Mouse (Mus musculus) neural tube, embryonic 14.5 days (tissue): ENCODE data around the gene Crygd. TPM values are rescaled to one million over a fixed set of nuclear protein-coding genes. Genes with fewer than 3 reads are reported as not detected.

Experiments
- ATAC-seq: fragments of 200-750 bp; cut with Nextera tagmentation; 2 replicates; pipeline ENCODE4 v1.8.0; 2017; ENCODE audit warnings: low read depth, mild to moderate bottlenecking, moderate TSS enrichment, moderate library complexity
- H3K27ac ChIP-seq: fragments of 300-500 bp; sonication (generic); 2 replicates; pipeline ENCODE4 v1.5.1; 2014; ENCODE audit warnings: low read depth, mild to moderate bottlenecking, control low read depth, low read length, moderate library complexity, mixed read lengths
- H3K27me3 ChIP-seq: fragments of 300-500 bp; sonication (generic); 2 replicates; pipeline ENCODE4 v1.6.1; 2014; ENCODE audit warnings: low read length; ENCODE audit not compliant: control insufficient read depth, insufficient read depth
- H3K36me3 ChIP-seq: fragments of 300-500 bp; sonication (generic); 2 replicates; pipeline ENCODE4 v1.6.1; 2014; ENCODE audit warnings: low read length, mixed read lengths; ENCODE audit not compliant: control insufficient read depth, insufficient read depth
- H3K4me1 ChIP-seq: fragments of 300-500 bp; sonication (generic); 2 replicates; pipeline ENCODE4 v1.6.1; 2014; ENCODE audit warnings: low read length; ENCODE audit not compliant: control insufficient read depth, insufficient read depth
- H3K4me2 ChIP-seq: fragments of 300-500 bp; sonication (generic); 2 replicates; pipeline ENCODE4 v1.6.1; 2014; ENCODE audit warnings: mild to moderate bottlenecking, low read depth, low read length, control low read depth
- H3K4me3 ChIP-seq: fragments of 300-500 bp; sonication (generic); 2 replicates; pipeline ENCODE4 v1.5.1; 2014; ENCODE audit warnings: low read depth, low read length, control low read depth, mixed read lengths
- H3K9ac ChIP-seq: fragments of 300-500 bp; sonication (generic); replicated peaks from 2 replicates; pipeline ENCODE4 v1.6.1; 2014; ENCODE audit warnings: low read depth, mild to moderate bottlenecking, control low read depth, low read length, mixed read lengths
- H3K9me3 ChIP-seq: fragments of 300-500 bp; sonication (generic); 2 replicates; pipeline ENCODE4 v1.6.1; 2016; ENCODE audit warnings: low read length; ENCODE audit not compliant: control insufficient read depth
- WGBS: fragments of 180-500 bp; shearing (Covaris S2); extraction: QIAGEN DNeasy Blood & Tissue Kit; methylation state at CpG from one replicate; pipeline ENCODE4 v1.1.7; 2014; 5-methylcytosine and 5-hydroxymethylcytosine counted together
- polyA plus RNA-seq: library from polyadenylated mRNA; unstranded; fragments of >200 nt; fragmentation: Nextera tagmentation; extraction: Ambion mirVana; gene quantifications from 2 replicates; pipeline ENCODE4 v1.2.1, GENCODE M21; 2014

Crygd gene
- polyA plus RNA-seq, 1 experiment from 2014 or later, result not detected

DNA sequence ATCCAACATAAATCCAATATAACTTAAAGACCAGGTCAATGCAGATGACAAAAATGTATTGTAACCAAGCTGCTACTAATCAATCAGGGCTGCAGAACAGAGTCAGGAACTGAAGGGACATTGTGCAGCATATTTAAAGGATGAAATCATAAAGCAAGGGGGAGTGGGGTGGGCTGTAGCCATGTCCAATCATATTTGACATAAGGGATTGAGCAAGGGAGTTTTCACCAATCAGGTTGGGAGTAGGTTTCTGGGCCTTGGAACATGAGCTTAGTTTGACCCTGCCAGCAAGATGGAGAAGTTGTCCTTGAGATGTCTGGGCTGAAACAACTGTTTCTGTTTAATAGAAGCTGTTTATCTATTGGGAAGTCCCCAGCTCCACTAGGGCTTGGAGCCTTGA is 30.6 kb downstream of the Crygd start, which contains the start of gene Akr1cl:
Gene Akr1cl (minus strand): TSS at position 119 of the 400 bp plus-strand sequence.
- Histone ChIP-seq H3K4me1 (no peaks in the 10 kb centered on the region), H3K9me3 (no peaks in the 10 kb centered on the region), H3K36me3 (no peaks in the 10 kb centered on the region), H3K4me3 (no peak within 1 kb of the TSS), H3K27me3 (no peaks in the 10 kb centered on the region), H3K9ac (no peak within 1 kb of the TSS), H3K27ac (no peak within 1 kb of the TSS), H3K4me2 (no peak within 1 kb of the TSS)
- ATAC-seq, result no peak

DNA sequence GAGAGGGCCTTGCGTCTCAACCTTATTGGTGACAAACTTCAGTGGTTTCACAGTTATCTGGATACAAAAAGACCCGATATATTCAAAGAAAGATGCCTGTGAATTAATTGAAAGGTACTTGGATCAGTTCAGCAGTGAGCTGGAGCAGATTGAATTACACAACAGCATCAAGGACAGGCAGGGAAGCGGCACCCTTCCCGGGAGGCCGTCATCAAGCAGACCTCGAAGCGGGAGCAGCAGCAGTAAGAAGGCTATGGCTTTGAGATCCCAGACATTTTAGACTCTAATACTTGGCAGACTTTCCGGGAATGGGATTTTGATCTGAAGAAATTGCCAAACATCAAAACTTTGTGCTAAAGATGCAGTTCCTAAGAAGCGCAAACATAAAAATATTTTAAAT is 35.0 kb downstream of the Crygd start:
- H3K4me2 ChIP-seq, result no peak overlapping the region
- H3K27ac ChIP-seq, result no peak overlapping the region
- H3K4me3 ChIP-seq, result no peak overlapping the region
- no peaks in the 10 kb centered on the region for H3K4me1 ChIP-seq
- 80% methylated on average over 9 of the region's 9 CpGs for WGBS
- H3K36me3 ChIP-seq, result no peaks in the 10 kb centered on the region
- no peaks in the 10 kb centered on the region for H3K27me3 ChIP-seq
- no peak for ATAC-seq
- H3K9me3 ChIP-seq, result no peaks in the 10 kb centered on the region
- H3K9ac ChIP-seq, result no peak overlapping the region

- H3K4me2 ChIP-seq, result no peak overlapping the region
- H3K36me3 ChIP-seq, result no peaks in the 10 kb centered on the region
- no peaks in the 10 kb centered on the region for H3K9me3 ChIP-seq
- 88% methylated on average over 4 of the region's 4 CpGs for WGBS
- H3K27ac ChIP-seq, result no peak overlapping the region
- no peak overlapping the region for H3K4me3 ChIP-seq
- H3K27me3 ChIP-seq, result no peaks in the 10 kb centered on the region
- no peaks in the 10 kb centered on the region for H3K4me1 ChIP-seq
- ATAC-seq, result no peak
- H3K9ac ChIP-seq, result no peak overlapping the region
These were observed 50.5 kb downstream of the Crygd start for GRCm38 (mm10) chr1:65012726-65013125.

Other genes with a start within 250 kb of the Crygd start
- 13.9 and 15.6 TPM in 2 replicates for gene Plekhm3, start 106.6 kb downstream of the Crygd start, polyA plus RNA-seq
- gene Akr1cl, start 30.7 kb downstream of the Crygd start, polyA plus RNA-seq, result not detected in 2 replicates
- gene Cryge, start 12.3 kb downstream of the Crygd start, polyA plus RNA-seq, result not detected in 2 replicates
- not detected in 2 replicates for gene Crygc, start 10.2 kb upstream of the Crygd start, polyA plus RNA-seq
- 0.68 and 1.1 TPM in 2 replicates for gene Crygb, start 18.8 kb upstream of the Crygd start, polyA plus RNA-seq
- not detected in 2 replicates for gene Cryga, start 39.9 kb upstream of the Crygd start, polyA plus RNA-seq
- not detected in 2 replicates for gene Gm28845, start 56.1 kb upstream of the Crygd start, polyA plus RNA-seq
- 0.76 and 1.0 TPM in 2 replicates for gene D630023F18Rik, start 59.8 kb upstream of the Crygd start, polyA plus RNA-seq
- gene Idh1, start 123.0 kb upstream of the Crygd start, polyA plus RNA-seq, result 492 and 510 TPM in 2 replicates
- gene Pikfyve, start 123.2 kb upstream of the Crygd start, polyA plus RNA-seq, result 17.3 and 22.3 TPM in 2 replicates
- 3.8 and 7.4 TPM in 2 replicates for gene Pth2r, start 218.6 kb upstream of the Crygd start, polyA plus RNA-seq